8 mouse cellular contexts compared by ENCODE assay signal in genomic region chr1:133032981-133033315, GRCm38 (mm10). TPM values are rescaled to one million over a fixed set of nuclear protein-coding genes. Genes with fewer than 3 reads are reported as not detected.
DNase-seq lines count a peak whose midpoint lies in the region; ATAC-seq and TF ChIP-seq lines count a peak whose summit lies in the region.

No protein-coding gene starts in this region.

- no peak for DNase-seq in cerebellum, adult 2 months
- no peak for DNase-seq in cerebellum, postnatal 10 days
- DNase-seq in right cerebral cortex, postnatal 4 days: no peak
- DNase-seq in c-Kit-positive CD71-positive TER-119-positive erythroid progenitor cells, embryonic 14.5 days (ENCODE audit: low spot score): no peak
- no peak for DNase-seq in embryo, embryonic 10.5 days (ENCODE audit: low spot score)

- no peaks in the 10 kb centered on the region for H3K4me1 ChIP-seq in cerebellum, adult 2 months (ENCODE audit: control insufficient read depth, insufficient read depth, low read length)
- H3K4me1 ChIP-seq in E14TG2a.4 (replicated peaks; ENCODE audit: low read depth, low read length): peaks cover 31% of the 10 kb centered on the region
- peaks cover 8% of the 10 kb centered on the region for H3K4me1 ChIP-seq in forebrain, embryonic 16.5 days (replicated peaks; ENCODE audit: control insufficient read depth, insufficient read depth, low read length)
- H3K4me1 ChIP-seq in liver, embryonic 16.5 days (ENCODE audit: control insufficient read depth, low read depth, low read length): peaks cover 14% of the 10 kb centered on the region

- no peak for TF ChIP-seq CTCF in cerebellum, adult 2 months (IDR thresholded peaks at IDR 0.05; ENCODE audit: borderline replicate concordance, insufficient read depth, low read depth, low read length)
- no peak for TF ChIP-seq CTCF in E14TG2a.4 (conservative IDR thresholded peaks at IDR 0.05; ENCODE audit: low read length)

- peak overlapping the region; percentile 60 for H3K9ac ChIP-seq in forebrain, embryonic 16.5 days (replicated peaks; ENCODE audit: low read depth, low read length)
- H3K9ac ChIP-seq in liver, embryonic 16.5 days (ENCODE audit: low read depth, low read length): peak overlapping the region; percentile 64

- 0 out of 2 replicates have a peak, but pooled peaks have one; percentile 15 for ATAC-seq in forebrain, embryonic 16.5 days
- 0 out of 2 replicates have a peak, but pooled peaks have one; percentile 7 for ATAC-seq in liver, embryonic 16.5 days (ENCODE audit: low read depth)

- no peak overlapping the region for H3K27ac ChIP-seq in cerebellum, adult 2 months (ENCODE audit: insufficient read depth, low read length)
- peak overlapping the region; percentile 63 for H3K27ac ChIP-seq in forebrain, embryonic 16.5 days (ENCODE audit: low read length)
- peak overlapping the region; percentile 55; the same call in 1 of the 2 replicates for H3K27ac ChIP-seq in liver, embryonic 16.5 days (ENCODE audit: low read length)

- H3K4me3 ChIP-seq in cerebellum, adult 2 months (replicated peaks; ENCODE audit: insufficient read depth, low read depth, low read length): peak overlapping the region; percentile 22
- H3K4me3 ChIP-seq in E14TG2a.4 (replicated peaks; ENCODE audit: low read length): peak overlapping the region; percentile 80
- H3K4me3 ChIP-seq in forebrain, embryonic 16.5 days (replicated peaks; ENCODE audit: low read length): peak overlapping the region; percentile 64
- H3K4me3 ChIP-seq in liver, embryonic 16.5 days (ENCODE audit: low read depth, low read length): peak overlapping the region; percentile 69

- H3K36me3 ChIP-seq in E14TG2a.4 (ENCODE audit: insufficient read depth, low read length): no peaks in the 10 kb centered on the region
- H3K36me3 ChIP-seq in forebrain, embryonic 16.5 days (ENCODE audit: control insufficient read depth, insufficient read depth): no peaks in the 10 kb centered on the region
- no peaks in the 10 kb centered on the region for H3K36me3 ChIP-seq in liver, embryonic 16.5 days (ENCODE audit: control insufficient read depth, insufficient read depth)

- no peak for TF ChIP-seq POLR2A in cerebellum, adult 2 months (IDR thresholded peaks at IDR 0.05; ENCODE audit: borderline replicate concordance, insufficient read depth, low read length)

- H3K4me2 ChIP-seq in forebrain, embryonic 16.5 days (ENCODE audit: low read length): peak overlapping the region; percentile 62
- H3K4me2 ChIP-seq in liver, embryonic 16.5 days (ENCODE audit: low read depth, low read length): peak overlapping the region; percentile 64

- WGBS in cerebellum, adult 2 months: 40% methylated on average over 5 of the region's 5 CpGs
- 7% methylated on average over 5 of the region's 5 CpGs for WGBS in forebrain, embryonic 16.5 days
- WGBS in liver, embryonic 16.5 days (ENCODE audit: insufficient replicate concordance): 29% methylated on average over 5 of the region's 5 CpGs

- H3K27me3 ChIP-seq in cerebellum, adult 2 months (ENCODE audit: control insufficient read depth, insufficient read depth, low read length): no peaks in the 10 kb centered on the region
- peaks cover 10% of the 10 kb centered on the region for H3K27me3 ChIP-seq in E14TG2a.4 (ENCODE audit: insufficient read depth, low read length)
- no peaks in the 10 kb centered on the region for H3K27me3 ChIP-seq in forebrain, embryonic 16.5 days (replicated peaks; ENCODE audit: control insufficient read depth, insufficient read depth, low read length)
- H3K27me3 ChIP-seq in liver, embryonic 16.5 days (ENCODE audit: control insufficient read depth, insufficient read depth, low read depth, low read length): no peaks in the 10 kb centered on the region

- no peaks in the 10 kb centered on the region for H3K9me3 ChIP-seq in E14TG2a.4 (ENCODE audit: low read length)
- no peaks in the 10 kb centered on the region for H3K9me3 ChIP-seq in forebrain, embryonic 16.5 days (ENCODE audit: control insufficient read depth, low read length)
- H3K9me3 ChIP-seq in liver, embryonic 16.5 days (replicated peaks; ENCODE audit: control insufficient read depth, low read length): no peaks in the 10 kb centered on the region

RNA-seq across cellular contexts. Expression of gene Mdm4, which starts 2.6 kb away (rescaled TPM):
- 76.2 and 77.8 TPM in 2 replicates for polyA plus RNA-seq in cerebellum, adult 2 months (2012; rRNA removed)
- polyA plus RNA-seq in forebrain, embryonic 16.5 days (2015; fragmentation: Nextera tagmentation; extraction: Ambion mirVana): 42.5 and 50.6 TPM in 2 replicates
- 12.7 and 13.4 TPM in 2 replicates for polyA plus RNA-seq in liver, embryonic 16.5 days (2015; fragmentation: Nextera tagmentation; extraction: Ambion mirVana)

RNA-seq across cellular contexts. Expression of gene Pik3c2b, which starts 12.5 kb away (rescaled TPM):
- polyA plus RNA-seq in cerebellum, adult 2 months (2012; rRNA removed): 12.9 and 15.5 TPM in 2 replicates
- 16.0 and 17.9 TPM in 2 replicates for polyA plus RNA-seq in forebrain, embryonic 16.5 days (2015; fragmentation: Nextera tagmentation; extraction: Ambion mirVana)
- 0.85 and 1.2 TPM in 2 replicates for polyA plus RNA-seq in liver, embryonic 16.5 days (2015; fragmentation: Nextera tagmentation; extraction: Ambion mirVana)

Comparison
In these comparisons a context has a peak if more than half of its experiments do, and no peak if none do; other contexts are left out.
1. H3K4me3 ChIP-seq: peak in every context shown above with its lines; median percentile 80 in E14TG2a.4; 69 in liver, embryonic 16.5 days; 64 in forebrain, embryonic 16.5 days; 22 in cerebellum, adult 2 months.